Mouse (Mus musculus) common myeloid progenitor, adult 5-6 weeks (primary cell): Measurements from ENCODE around the gene Cttnbp2. TPM values are rescaled to one million over a fixed set of nuclear protein-coding genes. Genes with fewer than 3 reads are reported as not detected.
A peak's percentile ranks its signal among the peaks of the same experiment; 100 is the strongest.

Experiments used
- ATAC-seq: replicated peaks from 2 replicates; pipeline ENCODE4 v1.8.0; 2016; ENCODE audit warnings: low read depth, mild to moderate bottlenecking, moderate TSS enrichment, inconsistent platforms; ENCODE audit not compliant: poor library complexity, severe bottlenecking
- total RNA-seq: library from RNA; stranded (forward); fragments of 200-1000, 187-1606 nt; gene quantifications from 2 replicates; pipeline ENCODE4 v1.2.3, GENCODE M21; 2017

Gene Cttnbp2
- total RNA-seq = not detected in 2 replicates

DNA sequence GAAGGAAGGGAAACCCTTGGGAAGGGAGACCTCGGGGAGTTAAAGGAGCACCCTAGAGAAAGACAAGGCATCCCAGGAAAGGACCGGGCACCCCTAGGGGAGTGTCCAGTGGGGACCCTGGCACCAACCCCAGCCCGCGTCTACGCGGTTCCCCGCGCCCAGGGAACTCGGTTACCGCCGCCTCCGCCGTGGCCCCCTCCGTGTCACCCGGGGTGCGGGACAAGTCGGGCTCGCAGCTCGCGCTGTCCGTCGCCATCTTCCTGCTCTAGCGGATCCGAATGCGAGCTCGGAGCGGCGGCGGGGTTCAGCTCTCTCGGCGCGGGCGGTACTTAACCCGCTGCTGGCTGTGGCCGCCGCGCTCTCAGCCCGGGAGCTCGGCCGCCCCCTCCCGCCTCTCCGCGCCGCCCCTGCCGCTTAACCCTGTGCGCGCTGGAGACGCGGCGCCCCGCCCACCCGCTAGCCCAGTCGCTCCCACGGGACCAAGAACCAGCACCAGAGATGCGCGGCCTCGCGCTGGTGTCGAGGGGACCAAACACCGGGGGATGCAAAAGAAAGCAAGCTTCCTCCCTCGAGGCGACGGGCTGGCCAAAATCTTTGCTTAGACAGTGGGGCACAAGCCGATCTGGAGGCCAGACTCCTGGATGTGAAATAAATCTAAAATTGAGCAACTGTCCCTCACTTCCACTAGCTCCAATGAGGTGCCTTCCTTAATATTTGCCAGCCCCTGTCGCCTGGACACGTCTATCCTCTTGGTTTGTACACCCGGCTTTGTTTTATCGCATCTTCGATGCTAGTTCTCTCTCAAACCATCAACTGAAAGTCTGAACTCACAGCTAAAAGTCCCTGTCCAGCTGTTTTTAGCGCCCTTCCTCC lies at the start of gene Cttnbp2:
Gene Cttnbp2, minus strand, starts transcription at position 364 of the 873 bp plus-strand sequence.
- peak; percentile 41 for ATAC-seq

DNA sequence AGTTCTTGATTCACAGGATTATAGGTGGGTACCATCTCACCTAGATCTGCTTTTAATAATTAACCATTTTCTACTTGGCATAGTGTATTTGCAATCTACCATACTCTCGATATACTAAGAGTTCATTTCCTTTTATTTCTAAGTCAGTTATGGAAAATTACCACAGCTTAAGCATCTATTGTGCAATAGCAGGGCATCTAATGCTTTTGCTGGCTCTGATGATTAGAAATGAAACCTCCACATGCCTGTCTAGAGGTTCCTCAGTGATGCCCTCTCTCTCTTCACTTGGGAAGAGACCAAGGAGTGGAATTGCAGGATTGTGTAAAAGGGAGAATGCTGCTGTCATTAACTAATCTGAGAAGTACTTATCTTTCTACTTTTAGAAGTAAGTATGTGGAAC lies 44.4 kb upstream of the Cttnbp2 start:
- ATAC-seq = 0 out of 2 replicates have a peak, but pooled peaks have one; percentile 32

DNA sequence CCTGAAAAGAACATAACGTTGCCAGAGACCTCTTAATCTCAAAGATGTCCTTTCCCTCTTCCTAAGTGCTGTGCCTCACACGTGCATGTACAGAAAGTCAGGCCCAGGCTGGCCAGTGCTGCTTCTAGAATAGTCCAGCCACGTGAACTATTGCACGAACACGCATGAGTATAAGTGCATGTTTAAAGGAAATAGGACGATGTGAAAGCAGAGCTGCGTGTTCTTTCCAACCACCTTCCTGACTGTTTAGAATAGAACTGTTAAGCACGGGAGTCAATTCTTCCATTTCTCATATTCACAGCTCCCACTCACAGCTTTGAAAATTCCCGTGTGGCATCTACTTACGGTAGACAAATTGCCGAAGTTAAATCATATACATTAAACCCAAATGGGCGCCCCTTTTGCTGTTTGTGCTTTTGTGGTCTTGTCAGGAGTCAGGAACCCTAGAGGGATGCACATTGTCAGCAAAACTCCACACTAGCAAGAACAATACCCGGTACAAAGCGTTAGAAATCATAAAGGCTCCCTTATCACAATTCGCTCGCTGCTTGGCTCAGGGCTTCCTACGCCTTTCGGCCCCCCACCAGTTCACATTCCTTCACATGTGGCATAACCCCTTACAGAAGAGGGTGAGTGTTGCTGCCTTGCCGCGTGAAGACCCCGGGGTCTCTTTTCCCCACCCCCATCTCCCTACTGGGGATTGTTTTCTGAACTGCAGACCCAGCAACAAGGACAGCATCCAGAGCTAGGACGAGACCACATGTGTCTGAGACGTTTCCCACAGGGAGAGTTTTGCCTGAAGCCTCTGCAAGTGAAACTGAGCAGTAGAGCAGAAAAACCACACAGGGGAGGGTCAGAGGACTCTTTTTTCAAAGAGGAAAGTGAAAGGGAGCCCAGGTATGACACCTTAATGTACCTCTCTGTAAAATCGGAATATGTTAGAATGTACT lies 33.1 kb upstream of the Cttnbp2 start:
- no peak for ATAC-seq

DNA sequence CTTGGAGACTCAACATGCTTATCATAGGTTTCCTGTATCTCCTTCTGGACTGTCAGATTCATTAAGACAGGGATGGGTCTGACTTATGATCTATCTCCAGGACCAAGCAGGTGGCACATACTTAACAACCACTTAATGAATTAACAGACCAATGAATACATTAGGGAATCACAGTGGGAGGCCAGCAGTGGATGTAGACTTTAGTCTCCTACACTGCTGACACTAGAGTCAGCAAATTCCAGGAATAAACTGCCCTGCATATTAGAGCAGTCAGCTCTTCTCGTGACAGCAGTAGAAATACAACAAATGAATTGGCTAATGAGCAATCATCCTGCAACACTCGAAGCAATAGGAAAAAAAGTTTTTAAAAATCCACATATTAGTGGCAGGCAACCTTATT lies 29.2 kb upstream of the Cttnbp2 start:
- ATAC-seq = no peak

DNA sequence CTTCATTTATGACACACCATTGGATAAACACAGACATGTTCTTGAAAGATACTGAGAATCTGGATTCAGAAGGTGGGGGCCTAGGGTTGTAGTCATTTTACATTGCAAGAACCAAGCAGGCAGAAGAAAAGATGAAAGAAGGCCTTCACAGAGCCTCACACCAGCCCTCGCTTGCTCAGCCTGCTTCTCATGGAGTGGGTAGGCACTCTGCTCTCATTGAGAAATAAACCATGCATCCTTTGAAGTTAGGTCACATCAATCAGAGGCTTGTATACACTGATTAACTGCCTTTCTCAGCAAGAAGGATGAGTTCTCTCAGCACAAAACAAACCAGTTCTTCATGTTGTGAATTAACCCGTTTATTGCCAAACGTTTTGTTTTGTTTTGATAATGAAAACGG lies 25.8 kb upstream of the Cttnbp2 start:
- ATAC-seq = no peak

DNA sequence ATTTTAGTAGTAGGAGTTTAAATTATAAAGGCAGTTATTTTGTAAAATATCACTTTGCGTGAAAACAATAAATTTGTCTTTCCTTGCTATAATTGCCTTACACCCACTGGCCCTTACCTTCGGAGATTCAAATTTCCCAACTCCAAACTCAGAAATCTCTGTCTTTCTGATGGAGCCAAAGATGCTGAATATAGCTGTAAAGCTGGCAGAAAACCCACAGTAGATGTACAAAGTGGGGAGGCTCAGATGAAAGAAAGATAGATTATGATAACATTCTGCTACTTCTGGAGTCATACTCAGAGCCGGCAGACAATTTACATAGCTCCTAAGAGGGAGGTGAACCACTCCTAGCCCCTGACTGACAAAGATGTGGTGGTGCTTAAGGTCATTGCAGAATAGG lies 15.8 kb upstream of the Cttnbp2 start:
- ATAC-seq = no peak

DNA sequence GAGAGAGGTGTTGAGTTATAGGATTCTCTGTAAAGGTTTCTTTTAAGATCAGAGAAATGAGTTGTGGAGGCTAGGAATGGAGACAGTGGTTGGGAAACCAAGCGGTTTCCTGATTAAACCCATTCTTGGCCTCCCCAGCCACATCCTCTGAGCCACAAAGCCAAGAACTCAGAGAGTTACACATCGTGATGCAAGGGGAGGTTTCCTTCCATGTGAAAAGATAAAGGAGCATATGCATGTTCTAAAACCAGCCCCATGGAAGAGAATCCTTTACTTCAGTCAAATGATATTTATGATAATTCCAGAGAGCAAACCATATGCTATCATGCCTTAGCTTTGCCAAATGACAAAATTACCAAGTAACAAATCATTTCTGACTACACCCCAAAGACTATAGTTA lies 3.0 kb upstream of the Cttnbp2 start:
- ATAC-seq = peak; percentile 90

DNA sequence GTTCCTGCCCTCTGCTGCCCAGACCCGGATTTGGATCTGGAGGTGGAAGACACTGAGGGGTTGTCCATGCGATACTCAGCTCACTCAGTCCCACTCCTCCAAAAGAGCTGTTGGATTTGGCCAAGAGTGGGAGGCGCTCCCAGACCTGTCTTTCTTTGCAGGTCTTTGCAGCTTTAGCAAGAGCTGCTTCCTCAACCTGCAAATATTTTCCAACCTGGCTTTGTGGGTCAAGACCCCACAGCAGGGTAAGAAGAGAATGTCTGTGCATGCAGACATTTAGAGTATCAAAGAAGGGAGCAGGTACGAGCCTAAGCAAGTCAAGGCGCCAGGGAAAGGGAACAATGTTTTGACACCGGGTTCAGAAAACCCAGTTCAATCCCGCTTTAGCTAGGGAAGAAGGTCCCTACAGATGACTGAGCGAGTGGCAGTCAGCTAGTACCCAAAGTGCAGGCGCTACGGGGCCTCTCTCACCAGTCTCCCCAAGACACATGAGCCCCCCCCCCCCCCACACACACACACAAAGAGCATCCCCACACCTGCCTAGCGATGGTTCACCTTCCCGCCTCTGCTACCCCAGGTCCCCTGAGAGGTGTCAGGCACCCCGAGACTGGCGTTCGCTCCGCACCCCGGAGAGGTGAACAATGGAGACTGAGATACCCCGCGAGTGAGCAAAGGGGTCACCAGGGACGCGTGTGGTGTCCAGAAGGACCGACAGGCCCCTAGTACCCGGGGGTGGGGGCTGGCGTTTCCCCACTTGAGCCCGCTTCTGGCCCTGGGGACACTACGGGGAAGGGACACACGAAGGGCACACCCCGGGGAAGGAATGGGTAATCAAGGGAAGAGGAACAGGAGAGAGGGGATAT lies 801 bp downstream of the Cttnbp2 start:
- ATAC-seq = no peak

DNA sequence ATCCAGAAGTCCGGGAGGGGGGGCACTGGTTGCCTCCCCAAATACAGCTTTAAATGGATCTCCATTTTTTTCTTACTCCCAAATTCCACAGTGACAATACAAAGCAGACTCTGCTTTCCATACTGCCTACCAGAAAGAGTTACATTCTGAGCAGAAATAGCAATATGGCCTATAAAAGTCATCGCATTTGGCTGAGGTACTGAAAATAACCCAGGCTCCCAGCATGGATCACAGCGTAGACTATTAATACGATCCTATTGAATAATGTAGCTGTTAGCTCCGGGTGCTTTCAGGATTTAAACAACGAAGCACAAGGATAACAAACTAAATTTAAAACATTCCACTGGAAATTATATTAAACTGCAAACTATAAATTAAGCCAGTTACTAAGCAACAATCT lies 2.8 kb downstream of the Cttnbp2 start:
- no peak for ATAC-seq

DNA sequence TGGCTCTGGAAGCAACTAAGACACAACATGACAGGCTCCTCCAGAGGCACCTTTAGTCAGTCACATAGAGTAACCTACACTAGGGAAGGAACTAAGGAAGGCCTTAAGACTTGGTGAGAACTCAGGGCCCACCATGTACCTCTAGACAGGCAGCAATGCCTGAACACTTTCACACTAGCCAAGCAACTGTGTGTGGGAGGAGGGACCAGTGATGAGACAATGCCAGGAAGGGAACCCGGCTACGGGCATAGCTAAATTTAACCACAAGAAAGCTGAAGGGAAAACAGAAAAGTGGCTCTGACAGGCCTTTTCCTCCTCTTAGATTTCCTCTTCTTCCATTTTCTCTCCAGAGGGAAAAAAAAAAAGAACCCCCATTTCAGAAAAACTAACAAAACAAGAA lies 6.6 kb downstream of the Cttnbp2 start:
- ATAC-seq = no peak

DNA sequence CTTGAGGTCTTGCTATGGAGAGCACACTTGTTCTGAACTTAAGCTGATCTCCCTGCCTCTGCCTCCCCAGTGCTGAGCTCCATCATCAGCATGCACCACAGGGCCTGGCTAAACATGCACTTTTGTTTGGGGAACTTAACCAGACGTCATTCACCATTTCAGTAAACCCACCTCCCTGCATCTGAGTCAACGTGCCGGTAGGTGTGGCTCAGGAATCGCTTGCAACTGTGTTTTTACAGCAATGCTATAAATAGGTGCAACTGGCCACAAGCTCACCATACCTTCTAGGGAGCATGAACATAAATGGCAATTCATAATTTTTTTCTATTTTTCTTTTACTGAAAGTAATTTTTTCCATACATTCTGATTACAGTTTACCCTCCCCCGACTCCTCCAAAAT lies 14.8 kb downstream of the Cttnbp2 start:
- ATAC-seq = no peak

DNA sequence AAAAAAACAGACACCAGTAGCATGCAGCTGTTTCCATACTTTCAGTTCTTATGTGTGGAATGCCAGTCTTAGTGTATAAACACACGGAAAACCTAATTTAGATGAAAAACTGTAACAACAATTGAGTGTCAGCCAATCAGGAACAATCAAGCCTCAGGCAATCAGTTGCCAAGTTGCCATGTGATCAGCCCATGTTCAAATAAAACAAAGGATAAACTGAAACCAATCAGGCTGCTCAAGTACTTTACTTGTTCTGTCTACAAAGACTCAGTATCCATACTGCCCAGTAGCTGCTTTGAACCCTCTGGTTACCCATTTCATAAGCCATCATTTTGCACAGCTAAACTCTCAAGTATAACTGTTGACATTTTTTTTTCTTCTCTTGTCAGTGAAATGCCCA lies 21.7 kb downstream of the Cttnbp2 start:
- ATAC-seq = no peak

DNA sequence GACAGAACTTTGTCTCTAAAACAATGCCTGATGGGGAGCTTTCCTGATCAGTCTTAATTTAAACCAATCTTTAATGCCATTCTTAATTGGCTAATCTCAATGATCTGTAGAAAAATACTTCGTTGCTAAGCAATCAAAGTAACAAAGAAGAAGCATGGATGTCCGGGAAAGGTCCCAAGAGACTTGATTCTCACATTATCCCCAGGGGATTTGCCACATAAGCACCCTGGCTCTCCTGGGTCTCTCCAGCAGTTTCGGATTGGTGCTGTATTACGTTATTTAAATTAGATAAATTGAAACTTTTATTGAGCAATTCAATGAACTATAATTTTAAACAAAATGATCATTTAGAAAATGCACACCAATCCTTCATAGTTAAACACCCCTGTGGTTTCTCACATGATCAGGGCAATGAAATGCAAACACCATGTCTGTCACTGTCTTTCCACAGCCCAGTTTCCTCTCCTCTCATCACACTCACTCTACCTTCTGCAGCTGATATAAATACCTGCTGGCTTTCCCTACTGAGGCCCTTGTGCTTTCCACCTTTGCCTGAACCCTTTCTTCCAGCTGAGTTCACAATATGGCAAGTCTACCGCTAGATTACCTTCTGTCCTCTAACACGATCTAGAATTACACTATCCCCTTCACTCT lies 22.3 kb downstream of the Cttnbp2 start:
- no peak for ATAC-seq

DNA sequence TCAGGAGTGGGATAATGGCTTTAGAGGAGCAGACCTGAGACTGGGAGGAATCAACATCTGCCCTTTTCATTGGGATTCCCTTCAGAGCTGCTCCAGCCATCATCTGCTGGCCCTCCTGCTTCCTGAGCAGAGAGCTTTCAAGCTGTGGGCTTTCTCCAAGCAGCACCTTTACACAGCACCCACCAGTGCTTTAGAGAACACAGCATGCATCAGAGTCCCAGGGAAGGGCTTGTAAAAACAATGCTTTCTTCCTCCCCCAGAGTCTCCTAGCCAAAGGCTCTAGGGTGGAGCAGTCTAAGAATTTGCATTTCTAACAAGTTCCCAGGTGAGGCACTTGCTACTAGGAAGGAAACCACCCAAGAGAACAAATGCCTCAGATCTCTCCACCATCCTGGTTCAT lies 29.6 kb downstream of the Cttnbp2 start:
- no peak for ATAC-seq

DNA sequence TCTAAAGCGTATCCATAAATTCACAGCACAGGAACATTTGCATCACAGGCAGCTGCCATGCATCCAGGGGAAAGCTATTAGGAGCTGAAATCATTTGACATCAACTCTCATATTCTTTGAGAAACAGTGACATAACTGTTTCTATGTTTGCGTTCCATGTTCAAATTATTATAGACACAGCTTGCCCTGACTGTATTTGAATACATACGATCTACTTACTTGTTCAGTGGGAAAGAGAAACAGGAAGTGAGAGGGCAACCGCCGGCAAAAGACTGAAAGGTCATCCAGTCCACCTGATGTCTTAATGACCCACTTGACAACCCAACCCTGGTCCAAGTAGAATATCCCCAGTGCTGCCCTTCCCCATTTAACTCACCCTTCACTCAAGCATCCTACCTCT lies 30.6 kb downstream of the Cttnbp2 start:
- no peak for ATAC-seq

DNA sequence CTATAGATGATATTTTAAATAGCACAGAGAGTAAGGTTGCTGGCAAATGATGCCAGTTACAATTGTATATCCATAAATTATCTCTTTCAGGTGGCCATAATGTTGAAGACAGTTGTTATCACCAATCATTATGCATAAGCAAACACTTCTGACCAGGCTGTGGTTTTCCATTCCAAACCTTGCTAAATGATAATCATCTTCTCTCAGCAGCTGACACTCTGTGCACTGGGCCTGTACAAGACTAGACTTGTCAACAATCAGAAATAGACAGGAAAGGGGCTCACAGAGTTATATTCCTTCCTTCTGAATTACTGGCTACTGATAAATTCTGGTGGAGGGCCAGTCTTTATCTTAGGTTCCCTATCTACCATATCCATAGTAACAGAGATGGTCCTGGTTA lies 32.1 kb downstream of the Cttnbp2 start:
- ATAC-seq = no peak

DNA sequence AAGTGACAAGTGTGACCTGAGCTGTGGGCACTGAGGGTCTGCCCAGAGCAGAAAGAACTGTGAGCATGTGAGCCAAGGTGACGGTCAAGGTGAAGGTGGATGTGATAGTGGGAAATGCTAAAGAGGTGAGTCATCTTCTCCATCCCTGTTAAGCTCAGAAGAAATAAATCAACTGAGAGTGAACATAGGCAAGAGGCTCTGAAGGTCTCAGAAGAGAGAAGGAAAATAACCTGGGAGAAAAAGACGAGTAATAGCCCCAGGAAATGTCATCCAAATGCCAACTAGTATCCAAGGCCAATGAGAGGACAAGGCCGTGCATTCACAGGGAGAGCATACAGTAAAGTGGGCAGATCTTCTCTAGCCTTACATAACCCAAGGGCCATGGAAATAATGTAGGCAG lies 32.9 kb downstream of the Cttnbp2 start:
- no peak for ATAC-seq

DNA sequence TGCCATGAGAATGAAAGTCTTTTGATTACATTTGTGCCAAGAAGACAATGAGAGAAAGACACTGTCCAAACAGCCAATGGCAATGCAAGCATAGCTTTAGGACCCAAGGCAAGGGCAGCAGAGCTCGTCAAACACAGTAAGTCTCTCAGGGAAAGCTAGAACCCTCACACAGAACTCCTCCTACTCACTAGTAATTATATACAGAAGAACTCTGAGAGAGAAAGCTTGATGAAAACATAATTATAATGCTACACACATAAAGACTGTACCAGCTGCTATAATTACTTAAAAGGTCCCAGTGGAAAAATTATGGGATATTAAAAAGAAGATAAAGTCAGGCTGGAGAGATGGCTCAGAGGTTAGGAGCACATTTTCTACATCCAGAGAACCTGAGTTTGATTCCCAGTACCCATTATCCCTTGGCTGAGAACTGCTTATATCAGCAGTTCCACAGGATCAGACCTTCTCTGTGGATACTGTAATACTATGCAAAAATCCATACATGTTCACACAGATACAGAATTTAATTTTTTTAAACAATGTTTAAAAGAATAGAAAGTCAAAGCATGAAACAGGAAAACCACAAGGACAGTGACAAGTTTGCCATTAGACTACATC lies 37.2 kb downstream of the Cttnbp2 start:
- no peak for ATAC-seq

DNA sequence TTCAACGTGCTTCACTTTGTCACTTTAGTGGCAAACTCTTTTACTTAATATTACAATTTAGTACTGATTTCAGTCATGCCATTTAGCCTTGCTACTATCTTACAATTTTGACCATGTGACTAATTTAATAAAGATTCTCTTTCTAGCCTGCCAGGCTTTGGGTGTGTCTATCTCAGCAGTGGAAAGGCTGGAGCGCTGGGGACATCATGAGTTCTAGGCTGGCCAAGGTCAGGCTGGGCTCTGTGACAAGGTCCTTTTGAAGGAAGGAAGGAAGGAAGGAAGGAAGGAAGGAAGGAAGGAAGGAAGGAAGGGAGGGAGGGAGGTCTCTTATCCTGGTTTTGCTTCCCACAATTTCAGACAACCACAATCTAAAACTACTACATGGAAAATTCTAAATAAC lies 39.7 kb downstream of the Cttnbp2 start:
- ATAC-seq = no peak
